12 mouse cellular contexts compared by ENCODE assay signal in the genomic region with DNA sequence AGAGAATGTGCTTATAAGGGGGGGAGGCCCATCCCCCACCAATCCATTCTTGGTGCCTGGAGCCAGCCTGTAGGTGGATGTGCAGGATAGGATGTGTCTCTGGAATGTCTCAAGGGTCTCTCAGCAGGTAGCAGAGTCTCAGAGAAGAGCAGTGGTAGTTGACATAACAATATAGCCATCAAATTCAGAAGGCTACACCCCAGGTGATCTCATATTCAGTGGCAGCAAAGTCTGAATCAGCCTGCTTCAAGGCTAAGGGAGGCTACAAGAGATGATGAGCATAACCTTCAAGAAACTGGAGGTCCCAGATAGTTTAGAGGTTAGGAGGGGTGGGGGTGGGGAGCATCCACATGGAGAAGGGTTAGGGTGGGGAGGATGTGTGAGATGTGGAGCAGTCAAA. TPM values are rescaled to one million over a fixed set of nuclear protein-coding genes. Genes with fewer than 3 reads are reported as not detected.
"Had no signal": no experiment of that assay in that cellular context is flagged by ENCODE, and none has a peak within 500 bp of the region (broad histone marks: within the 10 kb centered on the region; RNA-seq: fewer than 3 reads in every experiment).

No protein-coding gene starts in this region.

RNA-seq across cellular contexts. Expression of gene Vmn1r207-ps, which starts 22.5 kb away (rescaled TPM):
- total RNA-seq: common myeloid progenitor, adult 5-6 weeks; gastrocnemius, adult 18-20 months; gastrocnemius, adult 8-10 months; gastrocnemius, postnatal 10 days; gastrocnemius, postnatal 14 days; gastrocnemius, postnatal 25 days; gastrocnemius, postnatal 36 days; gastrocnemius, postnatal 4 days; granulocyte monocyte progenitor cell, adult 5-6 weeks; heart, adult 18-20 months; heart, adult 2 months; heart, adult 8-10 months had no signal
